Mouse (Mus musculus) stomach, postnatal 0 days (tissue): ENCODE measurements around the gene Bcl9l. TPM values are rescaled to one million over a fixed set of nuclear protein-coding genes. Genes with fewer than 3 reads are reported as not detected.
A peak's percentile ranks its signal among the peaks of the same experiment; 100 is the strongest.

Experiments
- ATAC-seq: fragments of 200-750 bp; cut with Nextera tagmentation; 2 replicates; pipeline ENCODE4 v1.8.0; 2017; ENCODE audit not compliant: low FRiP score, low TSS enrichment
- DNase-seq: peaks from one replicate; pipeline ENCODE4 v3.0.0-alpha.2; 2016; ENCODE audit warnings: low spot score
- H3K27ac ChIP-seq: fragments of 300-500 bp; sonication (generic); replicated peaks from 2 replicates; pipeline ENCODE4 v1.5.1; 2014; ENCODE audit warnings: mild to moderate bottlenecking, control low read depth
- H3K27me3 ChIP-seq: fragments of 300-500 bp; sonication (generic); 2 replicates; pipeline ENCODE4 v1.6.1; 2014; ENCODE audit warnings: low read length; ENCODE audit not compliant: control insufficient read depth, insufficient read depth
- H3K36me3 ChIP-seq: fragments of 300-500 bp; sonication (generic); 2 replicates; pipeline ENCODE4 v1.6.1; 2014; ENCODE audit warnings: low read length, mixed read lengths; ENCODE audit not compliant: control insufficient read depth, insufficient read depth
- H3K4me1 ChIP-seq: fragments of 300-500 bp; sonication (generic); replicated peaks from 2 replicates; pipeline ENCODE4 v1.6.1; 2014; ENCODE audit warnings: antibody characterized with exemption; ENCODE audit not compliant: control insufficient read depth, insufficient read depth
- H3K4me2 ChIP-seq: fragments of 300-500 bp; sonication (generic); replicated peaks from 2 replicates; pipeline ENCODE4 v1.6.1; 2014; ENCODE audit warnings: low read depth, mild to moderate bottlenecking, control low read depth, moderate library complexity
- H3K4me3 ChIP-seq: fragments of 300-500 bp; sonication (generic); 2 replicates; pipeline ENCODE4 v1.5.1; 2014; ENCODE audit warnings: low read depth, low read length, control low read depth
- H3K9ac ChIP-seq: fragments of 300-500 bp; sonication (generic); 2 replicates; pipeline ENCODE4 v1.6.1; 2014; ENCODE audit warnings: mild to moderate bottlenecking, low read length, control low read depth, mixed read lengths
- H3K9me3 ChIP-seq: fragments of 300-500 bp; sonication (generic); 2 replicates; pipeline ENCODE4 v1.6.1; 2016; ENCODE audit warnings: low read length; ENCODE audit not compliant: control insufficient read depth
- CTCF ChIP-seq: IDR thresholded peaks from 2 replicates; pipeline ENCODE4 v1.5.1; 2016; ENCODE audit warnings: antibody characterized with exemption, low read depth, mild to moderate bottlenecking, moderate library complexity
- EP300 ChIP-seq: optimal IDR thresholded peaks from 2 replicates; pipeline ENCODE3; 2016; ENCODE audit warnings: antibody characterized with exemption
- WGBS: fragments of 180-500 bp; shearing (Covaris S2); extraction: QIAGEN DNeasy Blood & Tissue Kit; methylation state at CpG from one replicate; pipeline ENCODE4 v1.1.7; 2014; 5-methylcytosine and 5-hydroxymethylcytosine counted together
- polyA plus RNA-seq: library from polyadenylated mRNA; unstranded; fragments of >200 nt; fragmentation: Nextera tagmentation; extraction: Ambion mirVana; gene quantifications from 2 replicates; pipeline ENCODE4 v1.2.1, GENCODE M21; 2015

Bcl9l gene
- polyA plus RNA-seq, 1 experiment from 2014 or later: 5.2 TPM

DNA sequence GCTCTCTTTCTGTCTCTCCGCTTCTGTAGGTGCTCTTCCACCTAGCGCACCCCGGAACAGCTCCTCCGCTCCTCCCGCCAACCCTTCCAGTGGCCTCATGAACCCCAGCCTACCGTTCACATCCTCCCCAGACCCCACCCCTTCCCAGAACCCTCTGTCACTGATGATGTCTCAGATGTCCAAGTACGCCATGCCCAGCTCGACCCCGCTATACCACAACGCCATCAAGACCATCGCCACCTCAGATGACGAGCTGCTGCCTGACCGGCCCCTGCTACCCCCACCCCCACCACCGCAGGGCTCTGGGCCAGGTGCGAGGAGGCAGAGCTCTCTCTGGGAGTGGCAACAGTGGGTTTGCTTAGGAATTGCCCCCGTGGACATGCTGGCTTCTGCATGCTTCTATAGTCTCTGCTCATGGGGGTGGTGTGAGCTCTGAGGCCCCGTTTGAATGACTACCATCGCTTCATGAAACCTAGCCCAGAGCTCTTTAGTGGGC is 25.5 kb downstream of the Bcl9l start:
- ATAC-seq (no peak), DNase-seq (peak; percentile 15)
- Histone ChIP-seq H3K36me3 (peaks cover 30% of the 10 kb centered on the region), H3K4me2 (no peak overlapping the region), H3K27me3 (no peaks in the 10 kb centered on the region), H3K4me3 (no peak overlapping the region), H3K4me1 (peaks cover 25% of the 10 kb centered on the region), H3K9me3 (no peaks in the 10 kb centered on the region), H3K27ac (no peak overlapping the region), H3K9ac (no peak overlapping the region)
- TF ChIP-seq CTCF (no peak), EP300 (no peak)
- 80% methylated on average over 18 of the region's 18 CpGs for WGBS

DNA sequence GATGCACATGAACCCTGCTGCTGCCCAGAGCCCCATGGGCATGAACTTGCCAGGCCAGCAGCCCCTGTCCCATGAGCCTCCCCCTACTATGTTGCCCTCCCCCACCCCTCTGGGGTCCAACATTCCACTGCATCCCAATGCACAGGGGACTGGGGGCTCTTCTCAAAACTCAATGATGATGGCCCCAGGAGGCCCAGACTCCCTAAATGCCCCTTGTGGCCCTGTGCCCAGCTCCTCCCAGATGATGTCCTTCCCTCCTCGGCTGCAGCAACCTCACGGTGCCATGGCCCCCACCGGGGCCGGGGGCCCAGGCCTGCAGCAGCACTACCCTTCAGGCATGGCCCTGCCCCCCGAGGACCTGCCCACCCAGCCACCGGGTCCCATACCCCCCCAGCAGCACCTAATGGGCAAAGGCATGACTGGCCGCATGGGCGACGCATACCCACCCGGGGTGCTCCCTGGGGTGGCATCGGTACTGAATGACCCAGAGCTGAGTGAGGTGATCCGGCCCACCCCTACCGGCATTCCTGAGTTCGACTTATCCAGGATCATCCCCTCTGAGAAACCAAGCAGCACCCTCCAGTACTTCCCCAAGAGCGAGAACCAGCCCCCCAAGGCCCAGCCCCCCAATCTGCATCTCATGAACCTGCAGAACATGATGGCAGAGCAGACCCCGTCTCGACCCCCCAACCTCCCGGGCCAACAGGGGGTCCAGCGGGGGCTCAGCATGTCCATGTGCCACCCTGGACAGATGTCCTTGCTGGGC is 26.3 kb downstream of the Bcl9l start:
- Histone ChIP-seq H3K4me3 (no peak overlapping the region), H3K9ac (0 out of 2 replicates have a peak overlapping the region, but pooled peaks have one; percentile 57), H3K9me3 (no peaks in the 10 kb centered on the region), H3K36me3 (peaks cover 30% of the 10 kb centered on the region), H3K27ac (peak overlapping the region; percentile 78), H3K4me1 (peaks cover 25% of the 10 kb centered on the region), H3K4me2 (peak overlapping the region; percentile 64), H3K27me3 (no peaks in the 10 kb centered on the region)
- ATAC-seq (no peak), DNase-seq (peak; percentile 15)
- TF ChIP-seq CTCF (no peak), EP300 (no peak)
- WGBS: 77% methylated on average over 17 of the region's 19 CpGs

DNA sequence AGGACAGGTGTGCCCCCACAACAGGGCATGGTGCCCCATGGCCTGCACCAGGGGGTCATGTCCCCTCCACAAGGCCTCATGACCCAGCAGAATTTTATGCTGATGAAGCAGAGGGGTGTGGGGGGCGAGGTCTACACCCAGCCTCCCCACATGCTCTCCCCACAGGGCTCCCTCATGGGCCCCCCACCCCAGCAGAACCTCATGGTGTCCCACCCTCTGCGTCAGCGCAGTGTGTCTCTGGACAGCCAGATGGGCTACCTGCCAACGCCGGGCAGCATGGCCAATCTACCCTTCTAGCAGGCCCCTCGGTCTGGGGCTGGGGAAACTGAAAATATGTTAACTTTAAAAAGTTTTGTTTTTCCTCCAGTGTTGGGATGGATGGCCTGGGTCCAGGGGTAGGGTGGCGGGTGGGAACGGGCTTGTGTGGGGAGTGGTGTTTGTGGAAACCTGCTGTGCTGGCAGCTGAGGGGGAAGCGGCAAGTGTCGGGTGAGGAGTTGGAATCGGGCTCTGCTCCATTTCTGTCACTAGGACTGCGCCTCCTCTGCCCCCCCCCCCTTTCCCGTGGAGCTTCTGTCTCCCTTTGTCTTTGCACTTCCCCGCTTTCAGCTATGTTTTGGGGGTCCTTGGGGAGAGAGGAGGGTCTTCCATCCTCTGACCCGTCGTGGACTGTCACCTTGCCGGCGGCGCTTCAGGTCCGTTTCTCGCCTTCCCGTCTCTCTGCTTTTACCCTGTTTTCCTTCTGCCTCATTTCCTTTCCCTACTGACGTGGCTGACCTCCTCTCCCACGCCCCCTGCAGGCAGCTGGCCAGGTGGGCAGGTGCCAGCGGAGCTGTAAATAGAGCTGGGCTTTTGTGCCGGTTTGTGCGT is 27.1 kb downstream of the Bcl9l start:
- Histone ChIP-seq H3K4me3 (peak overlapping the region; percentile 34), H3K36me3 (peaks cover 30% of the 10 kb centered on the region), H3K4me2 (peak overlapping the region; percentile 64), H3K27me3 (no peaks in the 10 kb centered on the region), H3K27ac (peak overlapping the region; percentile 78), H3K9ac (peak overlapping the region; percentile 57), H3K9me3 (no peaks in the 10 kb centered on the region), H3K4me1 (peaks cover 25% of the 10 kb centered on the region)
- TF ChIP-seq CTCF (peak; percentile 81), EP300 (no peak)
- ATAC-seq: peak; percentile 50
- peak; percentile 93 for DNase-seq
- WGBS: 6% methylated on average over 26 of the region's 27 CpGs

DNA sequence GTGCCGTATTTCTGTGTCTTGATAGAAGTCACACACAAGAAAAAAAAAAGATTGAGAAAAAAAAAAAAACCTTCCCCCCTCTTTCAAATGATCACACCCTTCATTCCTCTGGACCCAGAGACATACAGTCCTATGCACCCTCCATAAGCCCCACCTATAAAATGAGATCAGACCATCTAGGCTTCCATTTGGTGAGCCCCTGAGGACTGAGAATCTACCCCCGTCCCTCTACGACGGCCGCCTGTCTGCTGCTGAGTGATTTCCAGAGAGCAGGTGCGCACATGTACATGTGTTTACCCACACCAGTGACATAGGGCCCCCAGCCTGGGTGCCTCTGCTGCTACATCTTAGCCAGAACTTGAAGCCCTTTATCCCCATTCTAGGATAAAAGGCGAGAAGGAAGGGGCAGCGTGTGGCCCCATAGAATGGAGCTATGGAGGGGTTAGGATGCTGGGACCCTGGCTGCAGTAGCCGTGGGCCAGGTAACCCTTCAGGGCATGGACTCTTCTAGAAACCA is 27.8 kb downstream of the Bcl9l start:
- WGBS: 31% methylated on average over 9 of the region's 9 CpGs
- ATAC-seq: no peak; the same call in 1 of the 2 replicates
- no peak overlapping the region for H3K4me3 ChIP-seq

DNA sequence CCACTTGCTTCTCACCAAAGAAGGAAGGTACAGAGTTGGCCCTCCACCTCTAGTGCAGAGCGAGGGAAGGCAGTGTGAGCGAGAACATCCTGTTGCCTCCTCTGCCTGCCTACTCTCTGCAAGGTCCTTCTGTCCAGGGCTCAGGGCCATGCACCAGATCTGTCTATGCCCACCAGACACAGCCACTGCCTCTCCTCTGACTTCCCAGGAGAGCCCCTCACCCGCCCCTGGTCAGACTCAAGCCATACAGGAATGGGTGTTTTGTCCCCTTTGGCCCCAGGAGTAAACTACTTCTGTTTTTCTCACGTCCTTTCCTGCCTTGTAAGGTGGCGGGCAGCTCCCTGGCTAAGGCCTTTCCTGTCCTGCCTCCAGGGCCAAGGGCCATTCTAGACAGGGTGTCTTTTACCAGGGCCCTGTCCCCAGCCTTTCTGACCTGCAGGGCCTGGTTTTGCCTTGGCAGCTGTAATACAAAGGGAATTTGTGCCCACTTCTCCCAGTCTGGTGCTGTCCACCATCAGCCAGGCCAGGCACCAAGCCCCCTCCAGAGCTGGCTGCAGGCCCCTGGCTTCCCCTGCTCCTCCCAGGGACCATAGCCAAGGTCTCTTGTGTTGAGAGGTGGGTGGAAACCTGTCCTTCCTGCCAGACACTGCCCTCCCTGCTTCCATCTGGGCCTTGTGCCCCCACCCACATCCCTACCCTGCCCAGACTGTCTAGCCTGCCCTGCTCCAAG is 28.4 kb downstream of the Bcl9l start:
- Histone ChIP-seq H3K9ac (peak overlapping the region; percentile 27; the same call in 1 of the 2 replicates), H3K4me1 (peaks cover 25% of the 10 kb centered on the region), H3K9me3 (no peaks in the 10 kb centered on the region), H3K36me3 (peaks cover 19% of the 10 kb centered on the region), H3K27me3 (no peaks in the 10 kb centered on the region), H3K27ac (peak overlapping the region; percentile 61), H3K4me2 (no peak overlapping the region), H3K4me3 (no peak overlapping the region)
- TF ChIP-seq CTCF (no peak), EP300 (no peak)
- 76% methylated on average over 5 of the region's 5 CpGs for WGBS
- no peak for DNase-seq
- no peak for ATAC-seq

More for the DNA sequence above, 27.8 kb downstream of the Bcl9l start:
- H3K9ac ChIP-seq: peak overlapping the region; percentile 27; the same call in 1 of the 2 replicates
- H3K4me2 ChIP-seq: peak overlapping the region; percentile 64; the same call in 1 of the 2 replicates
- no peak for DNase-seq
- TF ChIP-seq CTCF (no peak), EP300 (no peak)
- peak overlapping the region; percentile 61 for H3K27ac ChIP-seq
- no peaks in the 10 kb centered on the region for H3K27me3 ChIP-seq
- peaks cover 25% of the 10 kb centered on the region for H3K36me3 ChIP-seq
- H3K9me3 ChIP-seq: no peaks in the 10 kb centered on the region
- peaks cover 25% of the 10 kb centered on the region for H3K4me1 ChIP-seq
